Mouse (Mus musculus) bone marrow macrophage, adult 2 months (primary cell): Measurements from ENCODE around the gene Anxa9. TPM values are rescaled to one million over a fixed set of nuclear protein-coding genes. Genes with fewer than 3 reads are reported as not detected.

Experiments
- H3K27ac ChIP-seq: 2 replicates; pipeline ENCODE4 v1.5.1; 2012; ENCODE audit warnings: low read depth, low read length; ENCODE audit not compliant: insufficient read depth
- H3K4me1 ChIP-seq: 2 replicates; pipeline ENCODE4 v1.6.1; 2012; ENCODE audit warnings: low read length; ENCODE audit not compliant: control insufficient read depth, insufficient read depth
- H3K4me3 ChIP-seq: 2 replicates; pipeline ENCODE4 v1.5.1; 2012; ENCODE audit warnings: mild to moderate bottlenecking, low read length, moderate library complexity; ENCODE audit not compliant: insufficient read depth
- CTCF ChIP-seq: IDR thresholded peaks from 2 replicates; pipeline ENCODE4 v1.5.1; 2012; ENCODE audit warnings: low read depth, mild to moderate bottlenecking, low read length, moderate library complexity
- POLR2A ChIP-seq: IDR thresholded peaks from 2 replicates; pipeline ENCODE4 v1.6.1; 2012; ENCODE audit warnings: mild to moderate bottlenecking, low read depth, low read length, borderline replicate concordance
- polyA plus RNA-seq: library from polyadenylated mRNA; stranded (reverse); fragments of >200 nt; gene quantifications from 2 replicates; pipeline ENCODE4 v1.2.4, GENCODE M21; 2012; ENCODE audit not compliant: missing spikeins, insufficient read depth, insufficient read length

Anxa9 gene
- polyA plus RNA-seq, 1 experiment = 11.1 TPM

DNA sequence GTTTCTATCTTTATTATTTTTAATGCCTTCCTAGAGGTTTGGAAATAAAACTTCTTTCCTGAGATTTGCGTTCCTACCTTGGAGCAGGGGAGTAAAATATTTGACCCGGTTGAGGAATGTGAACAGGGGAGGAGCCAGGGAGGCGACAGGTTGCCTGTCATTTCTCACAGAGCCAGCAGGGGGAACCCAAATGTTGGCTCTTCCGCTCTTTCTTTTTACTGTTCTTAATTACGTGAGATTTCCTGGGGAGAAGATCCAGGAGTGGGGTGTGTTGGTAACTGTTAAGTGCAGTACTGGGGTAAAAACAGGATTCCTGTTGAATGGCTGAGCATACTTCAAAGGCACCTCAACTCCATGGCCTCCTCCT is 10.9 kb downstream of the Anxa9 start:
- no peak for TF ChIP-seq POLR2A
- TF ChIP-seq CTCF = peak; percentile 22; the same call in 1 of the 2 replicates
- no peak overlapping the region for H3K27ac ChIP-seq

DNA sequence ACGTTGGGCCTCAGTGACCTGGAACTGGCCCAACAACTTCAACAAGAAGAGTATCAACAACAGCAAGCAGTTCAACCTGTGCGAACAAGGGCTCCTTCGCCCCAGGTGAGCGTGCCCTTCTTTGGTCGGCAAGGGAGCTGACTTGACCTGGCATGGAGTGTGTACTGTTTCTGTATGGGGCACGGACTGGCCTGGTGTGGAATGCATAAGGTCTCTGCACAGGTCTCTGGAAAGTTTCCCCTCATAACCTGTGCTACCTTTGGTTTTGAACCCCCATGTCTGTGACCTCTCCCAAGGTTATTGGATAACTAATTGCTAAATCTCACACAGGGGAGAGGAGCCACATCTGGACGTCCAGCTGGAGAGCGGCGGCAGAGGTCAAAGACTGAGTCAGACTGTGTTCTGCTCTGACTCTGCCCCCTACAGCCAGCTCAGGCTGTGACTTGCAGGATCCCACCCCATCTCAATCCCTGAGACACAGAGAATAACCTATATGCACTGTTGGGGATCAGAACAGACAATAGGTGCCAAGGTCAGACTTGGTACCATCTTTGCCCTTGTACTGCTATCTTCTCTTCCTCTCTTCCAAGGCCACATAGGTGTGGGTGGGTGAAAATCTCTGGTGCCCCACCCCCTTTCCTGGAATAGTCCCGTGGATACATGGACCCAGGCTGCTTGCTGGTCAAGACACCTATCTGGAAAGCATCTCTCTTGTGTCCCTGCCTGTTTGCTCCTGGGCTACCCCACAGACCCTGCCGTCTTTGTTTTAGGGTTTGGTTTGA is 11.5 kb downstream of the Anxa9 start:
- Histone ChIP-seq H3K27ac (no peak overlapping the region), H3K4me1 (peaks cover 29% of the 10 kb centered on the region), H3K4me3 (no peak overlapping the region)
- TF ChIP-seq CTCF (no peak), POLR2A (no peak)

More for the DNA sequence above, 10.9 kb downstream of the Anxa9 start:
- Histone ChIP-seq H3K4me1 (peaks cover 32% of the 10 kb centered on the region), H3K4me3 (no peak overlapping the region)

DNA sequence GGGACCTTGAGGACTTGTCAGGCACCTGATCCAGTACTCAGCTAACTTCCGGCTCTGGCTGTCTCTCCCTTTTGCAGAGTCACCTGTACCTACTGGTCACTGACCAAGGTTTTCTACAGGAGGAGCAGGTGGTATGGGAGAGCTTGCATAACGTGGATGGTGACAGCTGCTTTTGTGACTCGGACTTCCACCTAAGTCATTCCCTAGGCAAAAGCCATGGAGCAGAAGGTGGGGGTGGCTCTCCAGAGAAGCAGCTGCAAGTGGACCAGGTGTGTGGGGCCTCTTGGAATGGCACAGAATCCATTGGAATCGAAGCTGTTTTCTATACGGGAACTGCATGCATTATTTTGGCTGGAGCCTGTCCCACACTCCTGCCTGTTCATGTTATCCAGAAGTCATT is 12.3 kb downstream of the Anxa9 start:
- peaks cover 29% of the 10 kb centered on the region for H3K4me1 ChIP-seq
- H3K4me3 ChIP-seq = no peak overlapping the region
- no peak overlapping the region; the same call in 1 of the 2 replicates for H3K27ac ChIP-seq
- TF ChIP-seq CTCF = no peak
- TF ChIP-seq POLR2A = no peak

DNA sequence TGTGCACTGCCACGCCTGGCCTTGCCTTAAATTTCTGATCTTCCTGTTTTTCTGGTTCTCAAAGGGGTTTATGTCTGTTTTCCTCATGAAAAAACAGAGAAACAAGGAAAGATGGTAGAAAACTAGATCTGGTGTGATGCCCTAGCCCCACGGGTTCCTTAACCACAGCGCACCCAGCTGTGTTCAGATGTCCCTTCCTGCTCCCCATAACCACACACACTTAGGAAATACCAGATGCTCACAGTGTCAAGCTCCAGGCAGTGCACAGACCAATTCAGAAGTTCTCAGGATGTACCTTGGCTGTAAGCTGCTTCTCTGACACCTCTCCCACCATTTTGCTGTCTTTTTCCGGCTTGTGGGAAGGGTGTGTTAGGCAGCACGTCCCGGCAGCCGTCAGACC is 12.7 kb downstream of the Anxa9 start:
- Histone ChIP-seq H3K27ac (peak overlapping the region; percentile 85), H3K4me1 (peaks cover 32% of the 10 kb centered on the region), H3K4me3 (no peak overlapping the region)
- TF ChIP-seq POLR2A = no peak
- TF ChIP-seq CTCF = no peak

DNA sequence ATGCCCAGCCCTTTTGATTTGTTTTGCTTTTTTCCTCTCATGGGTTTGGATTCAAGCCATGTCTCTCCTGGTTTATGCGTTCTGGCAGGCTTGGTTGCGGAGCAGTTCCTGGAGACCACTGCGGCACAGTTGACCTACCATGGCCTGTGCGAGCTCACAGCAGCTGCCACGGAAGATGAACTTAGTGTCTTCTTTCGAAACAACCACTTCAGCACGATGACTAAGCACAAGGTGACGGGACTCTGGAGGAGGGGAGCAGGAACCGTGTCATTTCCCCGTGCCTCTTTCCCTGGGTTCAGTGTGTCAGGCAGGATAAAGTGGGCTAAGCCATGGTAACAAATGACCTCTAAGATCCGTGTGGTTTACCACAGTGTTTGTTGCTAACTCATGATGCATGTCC is 13.4 kb downstream of the Anxa9 start:
- peaks cover 35% of the 10 kb centered on the region for H3K4me1 ChIP-seq
- TF ChIP-seq CTCF = no peak
- no peak for TF ChIP-seq POLR2A
- H3K4me3 ChIP-seq = no peak overlapping the region
- peak overlapping the region; percentile 85 for H3K27ac ChIP-seq

DNA sequence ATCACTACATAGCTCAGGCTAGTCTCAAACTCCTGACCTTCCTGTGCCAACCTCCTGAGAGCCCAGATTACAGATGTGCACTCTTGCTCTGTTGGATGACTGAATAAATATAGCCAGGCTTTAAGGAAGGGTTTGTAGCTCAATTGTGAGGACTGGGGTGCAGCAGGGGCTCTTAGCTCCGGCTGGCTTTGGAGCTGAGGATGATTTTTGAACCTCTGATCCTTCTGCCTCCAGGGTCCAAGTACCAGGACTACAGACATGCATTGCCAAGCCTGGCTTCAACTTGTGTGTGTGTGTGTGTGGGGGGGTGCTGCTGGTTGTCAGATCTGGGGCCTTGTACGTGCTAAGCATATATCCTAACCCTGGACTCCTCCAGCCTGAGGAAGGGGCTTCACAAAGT is 14.1 kb downstream of the Anxa9 start:
- TF ChIP-seq POLR2A (no peak), CTCF (no peak)
- Histone ChIP-seq H3K4me3 (no peak overlapping the region), H3K4me1 (peaks cover 40% of the 10 kb centered on the region), H3K27ac (peak overlapping the region; percentile 85)

DNA sequence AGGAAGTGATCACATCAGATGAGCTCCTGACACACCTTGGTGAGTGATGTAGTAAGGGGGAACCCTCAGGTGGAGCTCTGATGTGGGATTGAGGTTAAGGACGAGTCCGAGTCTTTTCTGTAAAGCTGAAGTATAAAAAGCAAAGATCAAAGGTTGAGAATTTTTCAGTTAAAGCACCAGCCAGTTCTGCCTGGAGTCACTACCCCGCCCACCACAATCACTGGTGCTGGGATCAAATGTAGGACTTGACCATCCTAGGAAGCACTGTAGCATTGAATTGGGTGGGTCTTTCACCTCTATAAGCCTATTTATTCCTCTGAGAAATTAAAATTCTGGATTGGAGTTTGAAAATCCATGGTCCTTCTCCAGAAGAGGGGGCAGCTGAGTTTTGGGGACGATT is 15.9 kb downstream of the Anxa9 start:
- Histone ChIP-seq H3K4me3 (no peak overlapping the region), H3K27ac (no peak overlapping the region), H3K4me1 (peaks cover 49% of the 10 kb centered on the region)
- TF ChIP-seq CTCF (no peak), POLR2A (no peak)

DNA sequence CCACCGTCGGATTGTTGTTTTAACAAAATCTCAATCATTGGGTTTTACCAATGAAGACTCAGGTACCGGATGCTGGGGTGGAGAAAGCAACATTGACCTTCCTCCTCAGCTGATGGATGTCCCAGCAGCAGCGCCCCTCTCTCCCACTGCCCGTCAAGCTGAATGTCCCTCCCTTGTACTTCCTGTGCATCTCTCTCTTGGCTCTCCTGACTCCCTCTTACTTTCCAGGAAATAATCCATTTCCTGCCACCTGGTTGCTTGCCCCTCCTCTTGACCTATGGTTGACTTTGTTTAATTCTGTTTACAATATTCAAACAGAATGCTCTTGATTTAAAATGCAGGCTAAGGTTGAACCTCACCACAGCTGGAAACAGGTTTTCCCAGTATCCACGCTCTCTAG is 16.8 kb downstream of the Anxa9 start:
- H3K27ac ChIP-seq = no peak overlapping the region
- TF ChIP-seq POLR2A (no peak), CTCF (no peak)
- H3K4me3 ChIP-seq = no peak overlapping the region
- H3K4me1 ChIP-seq = peaks cover 57% of the 10 kb centered on the region

DNA sequence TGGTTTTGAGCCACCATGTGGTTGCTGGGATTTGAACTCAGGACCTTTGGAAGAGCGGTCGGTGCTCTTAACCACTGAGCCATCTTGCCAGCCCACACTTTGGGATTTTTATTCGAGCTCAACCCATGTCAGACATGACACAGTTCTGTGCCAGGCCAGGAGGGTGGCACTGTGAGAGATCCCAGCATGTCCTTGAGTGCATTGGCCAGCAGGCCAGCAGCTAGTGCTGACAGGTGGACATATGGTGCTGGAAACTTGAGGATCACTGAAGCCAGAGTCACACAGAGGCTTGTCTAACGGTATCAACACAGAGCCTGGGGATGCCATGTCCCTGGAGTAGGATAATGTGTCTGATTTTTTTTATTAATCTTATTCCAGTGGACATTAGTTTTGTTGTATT is 17.6 kb downstream of the Anxa9 start:
- Histone ChIP-seq H3K4me3 (no peak overlapping the region), H3K27ac (no peak overlapping the region), H3K4me1 (peaks cover 60% of the 10 kb centered on the region)
- no peak for TF ChIP-seq POLR2A
- TF ChIP-seq CTCF = no peak

DNA sequence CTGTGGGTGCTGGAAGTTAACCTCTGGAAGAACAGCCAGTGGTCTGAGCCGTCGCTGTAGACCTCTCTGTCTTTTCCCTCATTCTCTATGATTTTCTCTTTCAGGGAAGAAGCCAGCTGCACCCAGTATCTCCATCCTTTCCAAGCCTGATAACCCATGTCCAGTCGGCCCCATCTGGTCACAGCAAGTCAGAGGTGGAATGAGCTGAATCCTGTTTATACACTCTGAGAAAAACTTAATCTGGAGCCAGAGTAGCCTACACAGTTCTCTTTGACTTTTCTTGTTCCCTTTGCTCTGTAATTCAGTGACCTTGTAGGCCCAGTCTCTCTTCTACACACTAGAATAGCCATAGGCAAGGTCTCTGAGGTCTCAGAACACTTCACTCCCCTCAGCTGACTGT is 19.4 kb downstream of the Anxa9 start:
- H3K4me1 ChIP-seq = peaks cover 44% of the 10 kb centered on the region
- H3K27ac ChIP-seq = no peak overlapping the region
- peak overlapping the region; percentile 75 for H3K4me3 ChIP-seq
- no peak for TF ChIP-seq CTCF
- no peak for TF ChIP-seq POLR2A
